Mouse (Mus musculus): ENCODE measurements at regions not wholly inside any gene's neighbourhood (a gene's known extent, or its start where the extent isn't known, plus 50 kb on each side); places are given as distances from the start of the nearest gene placed in this dataset.

DNA sequence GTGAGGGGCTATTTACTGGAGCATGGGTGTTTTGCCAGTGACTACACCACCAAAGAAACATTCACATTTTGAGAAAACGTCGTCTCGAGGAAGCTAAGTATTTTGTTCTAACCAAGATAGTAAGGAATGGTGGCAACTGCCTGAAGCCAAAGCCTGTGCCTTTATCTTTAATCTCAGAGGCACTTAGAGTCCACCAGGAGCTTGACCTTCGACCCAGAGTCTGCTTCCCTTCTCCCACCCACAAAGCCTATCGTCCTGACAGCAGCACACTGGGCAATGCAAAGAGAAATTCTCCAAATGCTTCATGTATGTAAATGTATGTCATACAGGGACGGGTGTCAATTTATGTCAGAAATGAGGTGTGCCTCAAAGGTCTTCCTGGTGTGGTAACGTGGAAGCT lies 437.2 kb upstream of the Mgmt start:
- DNase-seq = no peak

- no peak for DNase-seq
Observed at GRCm38 (mm10) chr7:136457867-136458448, 436.5 kb upstream of the Mgmt start.

GRCm38 (mm10) chr7:136477135-136477534 lies 417.3 kb upstream of the Mgmt start:
- DNase-seq = no peak

- DNase-seq = no peak
Observed at GRCm38 (mm10) chr7:136480641-136481202, 413.7 kb upstream of the Mgmt start.

DNA sequence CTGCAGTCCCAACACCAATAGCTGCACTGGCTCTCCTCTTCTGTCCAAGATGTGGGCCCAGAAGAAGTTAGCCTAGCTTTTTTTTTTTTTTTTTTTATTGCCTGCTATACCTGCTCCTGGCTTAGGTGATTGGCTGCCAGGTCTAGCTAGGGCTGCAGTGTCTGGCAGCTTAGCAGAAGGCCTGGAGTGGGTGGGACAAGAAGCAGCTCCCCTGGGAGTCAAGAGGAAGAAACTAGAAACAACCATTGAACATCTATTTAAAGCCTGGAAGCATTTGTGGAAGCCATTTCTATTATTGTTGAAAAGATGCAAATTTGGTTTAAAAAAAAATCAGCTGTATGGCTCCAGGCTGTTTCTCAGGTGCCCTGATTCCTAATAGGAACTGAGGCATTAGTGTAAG lies 411.2 kb upstream of the Mgmt start:
- DNase-seq = no peak

- no peak for DNase-seq
Observed at GRCm38 (mm10) chr7:136487556-136487955, 406.9 kb upstream of the Mgmt start.

GRCm38 (mm10) chr7:136494862-136495261 lies 399.6 kb upstream of the Mgmt start:
- no peak for DNase-seq

- no peak for DNase-seq
Observed at GRCm38 (mm10) chr7:136496335-136497242, 397.8 kb upstream of the Mgmt start.

DNA sequence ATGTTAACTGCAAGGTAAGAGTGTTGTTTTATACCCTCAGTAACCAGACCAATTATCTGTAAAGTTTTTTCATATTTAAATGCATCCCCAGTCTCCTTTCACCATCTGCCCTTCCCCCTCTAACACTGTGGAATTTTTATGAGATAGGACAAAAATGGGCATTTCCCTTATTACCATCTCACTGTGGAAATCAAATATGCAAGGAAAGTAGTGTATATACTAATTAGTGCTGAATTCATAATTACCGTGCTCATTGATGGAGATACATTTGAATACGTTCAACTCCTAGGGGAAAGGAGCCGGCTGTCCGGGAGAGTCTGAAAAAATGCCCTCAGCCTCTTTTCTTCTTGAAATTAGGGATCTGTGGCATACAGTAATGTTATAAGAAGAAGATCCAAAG lies 394.4 kb upstream of the Mgmt start:
- no peak for DNase-seq

DNA sequence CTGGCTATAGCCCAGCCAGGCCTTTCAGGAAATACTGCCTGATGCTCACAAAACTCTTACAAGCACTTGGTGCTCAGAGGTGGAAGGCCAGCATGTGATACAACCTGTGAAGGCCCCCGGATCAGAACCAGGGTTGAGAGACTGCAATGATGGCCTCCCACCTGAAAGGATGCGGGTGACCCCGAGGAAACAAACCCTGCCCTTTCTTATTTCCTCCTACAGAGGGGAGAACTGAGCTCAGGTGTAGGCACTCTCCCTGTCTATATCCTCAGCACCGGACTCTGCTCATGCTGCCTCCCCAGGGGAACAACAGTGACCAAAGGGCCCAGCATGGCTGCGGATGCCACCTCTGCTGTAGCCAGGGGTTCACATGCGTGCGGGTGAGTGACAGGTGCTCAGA lies 393.3 kb upstream of the Mgmt start:
- no peak for DNase-seq

GRCm38 (mm10) chr7:136501855-136502847 lies 392.3 kb upstream of the Mgmt start:
- DNase-seq = no peak

GRCm38 (mm10) chr7:136511389-136511788 lies 383.0 kb upstream of the Mgmt start:
- no peak for DNase-seq

- no peak for DNase-seq
Observed at GRCm38 (mm10) chr7:136515376-136515775, 379.0 kb upstream of the Mgmt start.

DNA sequence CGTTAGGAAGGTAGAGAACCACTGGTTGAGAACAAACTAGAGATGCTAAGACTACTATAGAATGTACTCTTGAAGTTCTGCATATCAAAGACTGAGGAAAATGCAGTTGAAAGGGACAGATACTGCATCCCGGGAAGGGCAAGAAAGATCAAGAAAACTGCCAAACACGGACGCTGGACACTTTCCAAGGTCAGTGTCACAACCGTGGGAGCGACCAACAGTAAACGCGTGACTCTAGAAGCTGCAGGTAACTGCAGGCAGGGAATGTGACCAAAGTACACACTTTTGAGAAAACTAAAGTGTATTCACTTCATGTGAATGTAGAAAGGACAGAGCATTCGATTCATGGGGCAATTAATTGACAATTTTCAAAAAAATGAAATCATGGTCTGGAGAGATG lies 368.6 kb upstream of the Mgmt start:
- no peak for DNase-seq

- no peak for DNase-seq
Observed at GRCm38 (mm10) chr7:136530006-136530785, 364.2 kb upstream of the Mgmt start.

- DNase-seq = no peak
Observed at GRCm38 (mm10) chr7:136531301-136531700, 363.1 kb upstream of the Mgmt start.

- DNase-seq = no peak
Observed at GRCm38 (mm10) chr7:136541876-136542655, 352.3 kb upstream of the Mgmt start.

DNA sequence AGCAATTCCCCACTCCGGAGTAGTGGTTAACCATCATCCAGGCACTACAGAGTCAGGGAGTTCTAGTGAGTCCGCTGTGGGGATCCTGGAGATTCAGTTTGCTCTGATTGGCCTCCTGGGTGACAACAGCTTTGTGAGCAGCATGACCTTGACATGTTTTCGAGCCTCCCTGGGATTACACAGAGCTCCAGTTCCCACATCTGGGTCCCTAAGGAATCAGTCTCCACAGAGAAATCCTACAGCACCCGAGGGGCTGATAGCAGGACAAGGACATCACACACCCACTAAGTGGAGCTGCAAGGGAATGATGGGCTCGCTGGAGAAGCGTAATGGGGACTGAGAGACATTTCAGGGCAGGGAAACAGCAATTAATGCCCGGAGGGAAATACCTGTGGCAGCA lies 351.5 kb upstream of the Mgmt start:
- DNase-seq = no peak

GRCm38 (mm10) chr7:136547837-136548236 lies 346.6 kb upstream of the Mgmt start:
- no peak for DNase-seq

GRCm38 (mm10) chr7:136556436-136556835 lies 338.0 kb upstream of the Mgmt start:
- no peak for DNase-seq

- no peak for DNase-seq
Observed at GRCm38 (mm10) chr7:136559536-136559935, 334.9 kb upstream of the Mgmt start.

All from thymus, postnatal 14 days (tissue).